Mouse (Mus musculus): ENCODE results near the gene Ing3. TPM values are rescaled to one million over a fixed set of nuclear protein-coding genes. Genes with fewer than 3 reads are reported as not detected.
A peak's percentile ranks its signal among the peaks of the same experiment; 100 is the strongest.

Gene Ing3
- polyA plus RNA-seq, 1 experiment from 2014 or later, result 32.9 TPM

- H3K27me3 ChIP-seq (replicated peaks), result no peaks in the 10 kb centered on the region
- H3K4me3 ChIP-seq, result no peak overlapping the region
- no peak overlapping the region for H3K9ac ChIP-seq
- 0 out of 2 replicates have a peak, but pooled peaks cover 5% of the 10 kb centered on the region for H3K4me1 ChIP-seq (replicated peaks)
- H3K27ac ChIP-seq (ENCODE audit: poor library complexity, severe bottlenecking), result no peak overlapping the region
- H3K4me2 ChIP-seq, result no peak overlapping the region
- no peak for ATAC-seq (ENCODE audit: insufficient number of reproducible peaks, low FRiP score)
- H3K9me3 ChIP-seq (replicated peaks), result no peaks in the 10 kb centered on the region
- no peaks in the 10 kb centered on the region for H3K36me3 ChIP-seq
- 88% methylated on average over 11 of the region's 11 CpGs for WGBS
Measured at GRCm38 (mm10) chr6:22010761-22011281, 61.5 kb downstream of the Ing3 start.

GRCm38 (mm10) chr6:22011546-22011945, 62.2 kb downstream of the Ing3 start:
- Histone ChIP-seq H3K36me3 (no peaks in the 10 kb centered on the region), H3K4me3 (no peak overlapping the region), H3K4me2 (no peak overlapping the region), H3K4me1 (replicated peaks) (0 out of 2 replicates have a peak, but pooled peaks cover 5% of the 10 kb centered on the region), H3K9me3 (replicated peaks) (no peaks in the 10 kb centered on the region), H3K27ac (ENCODE audit: poor library complexity, severe bottlenecking) (no peak overlapping the region), H3K27me3 (replicated peaks) (no peaks in the 10 kb centered on the region), H3K9ac (no peak overlapping the region)
- ATAC-seq (ENCODE audit: insufficient number of reproducible peaks, low FRiP score), result no peak
- 64% methylated on average over 2 of the region's 2 CpGs for WGBS

DNA sequence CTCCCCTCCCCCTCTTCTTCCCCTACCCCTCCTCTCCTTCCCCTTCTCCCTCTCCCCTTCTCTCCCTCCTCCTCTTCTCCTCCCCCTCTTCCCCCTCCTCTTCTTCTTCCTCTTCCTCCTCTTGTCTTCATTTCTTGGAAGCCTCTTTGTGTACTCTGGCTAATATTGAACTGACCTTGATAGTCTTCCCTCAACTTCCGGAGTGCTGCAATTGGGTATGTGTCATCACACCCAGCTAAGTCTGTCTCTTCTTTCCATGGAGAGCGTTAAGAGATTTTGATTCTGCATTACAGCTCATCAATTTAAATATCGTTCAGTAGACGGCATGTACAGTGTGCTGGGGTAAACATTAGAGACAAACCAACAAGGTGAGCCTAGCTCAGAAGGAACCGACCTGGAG, 62.7 kb downstream of the Ing3 start:
- Histone ChIP-seq H3K36me3 (no peaks in the 10 kb centered on the region), H3K27ac (ENCODE audit: poor library complexity, severe bottlenecking) (no peak overlapping the region), H3K9ac (no peak overlapping the region), H3K4me1 (replicated peaks) (0 out of 2 replicates have a peak, but pooled peaks cover 5% of the 10 kb centered on the region), H3K9me3 (replicated peaks) (no peaks in the 10 kb centered on the region), H3K27me3 (replicated peaks) (no peaks in the 10 kb centered on the region), H3K4me2 (no peak overlapping the region), H3K4me3 (no peak overlapping the region)
- 71% methylated on average over 5 of the region's 5 CpGs for WGBS
- no peak for ATAC-seq (ENCODE audit: insufficient number of reproducible peaks, low FRiP score)

DNA sequence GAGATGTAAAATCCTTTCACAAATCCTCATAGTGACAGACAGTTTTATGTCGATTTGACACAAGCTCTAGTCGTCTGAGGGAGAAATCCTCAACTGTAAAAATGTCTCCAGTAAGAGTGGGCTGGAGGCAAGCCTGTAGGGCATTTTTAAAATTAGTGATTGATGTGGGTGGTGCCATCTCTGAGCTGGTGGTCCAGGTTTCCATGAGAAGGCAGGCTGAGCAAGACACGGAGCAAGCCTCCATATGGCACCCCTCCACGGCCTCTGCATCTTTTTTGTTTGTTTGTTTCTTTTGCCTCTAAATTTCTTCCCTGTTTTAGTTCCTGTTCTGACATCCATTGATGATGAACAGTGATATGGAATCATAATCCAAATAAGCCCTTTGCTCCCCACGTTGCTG, 63.1 kb downstream of the Ing3 start:
- no peaks in the 10 kb centered on the region for H3K9me3 ChIP-seq (replicated peaks)
- no peak overlapping the region for H3K4me3 ChIP-seq
- no peaks in the 10 kb centered on the region for H3K27me3 ChIP-seq (replicated peaks)
- no peak overlapping the region for H3K4me2 ChIP-seq
- WGBS, result 70% methylated on average over 5 of the region's 5 CpGs
- no peak overlapping the region for H3K9ac ChIP-seq
- no peak for ATAC-seq (ENCODE audit: insufficient number of reproducible peaks, low FRiP score)
- no peak overlapping the region for H3K27ac ChIP-seq (ENCODE audit: poor library complexity, severe bottlenecking)
- H3K36me3 ChIP-seq, result no peaks in the 10 kb centered on the region
- 0 out of 2 replicates have a peak, but pooled peaks cover 5% of the 10 kb centered on the region for H3K4me1 ChIP-seq (replicated peaks)

DNA sequence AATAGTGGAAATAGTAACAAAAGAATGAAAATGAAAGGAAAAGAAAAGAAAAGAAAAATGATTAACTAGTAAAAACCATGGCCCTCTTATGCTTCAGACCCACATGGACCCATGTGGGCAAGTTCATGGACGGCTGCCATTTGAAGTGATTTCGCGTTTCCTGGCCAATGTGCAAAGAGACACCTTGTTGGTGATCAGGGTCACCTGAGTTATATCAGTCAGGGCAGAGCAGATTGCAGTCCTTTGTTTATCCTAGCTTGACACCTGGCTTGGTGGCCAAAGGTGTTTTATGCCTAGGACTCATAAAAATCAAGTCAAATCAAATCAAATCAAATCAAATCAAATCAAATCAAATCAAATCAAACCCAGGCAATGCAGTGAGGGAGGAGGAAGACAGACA, 64.0 kb downstream of the Ing3 start:
- Histone ChIP-seq H3K36me3 (no peaks in the 10 kb centered on the region), H3K9ac (no peak overlapping the region), H3K27ac (ENCODE audit: poor library complexity, severe bottlenecking) (no peak overlapping the region), H3K27me3 (replicated peaks) (no peaks in the 10 kb centered on the region), H3K4me1 (replicated peaks) (0 out of 2 replicates have a peak, but pooled peaks cover 5% of the 10 kb centered on the region), H3K4me2 (no peak overlapping the region), H3K4me3 (no peak overlapping the region), H3K9me3 (replicated peaks) (no peaks in the 10 kb centered on the region)
- no peak for ATAC-seq (ENCODE audit: insufficient number of reproducible peaks, low FRiP score)
- WGBS, result 92% methylated on average over 3 of the region's 3 CpGs

DNA sequence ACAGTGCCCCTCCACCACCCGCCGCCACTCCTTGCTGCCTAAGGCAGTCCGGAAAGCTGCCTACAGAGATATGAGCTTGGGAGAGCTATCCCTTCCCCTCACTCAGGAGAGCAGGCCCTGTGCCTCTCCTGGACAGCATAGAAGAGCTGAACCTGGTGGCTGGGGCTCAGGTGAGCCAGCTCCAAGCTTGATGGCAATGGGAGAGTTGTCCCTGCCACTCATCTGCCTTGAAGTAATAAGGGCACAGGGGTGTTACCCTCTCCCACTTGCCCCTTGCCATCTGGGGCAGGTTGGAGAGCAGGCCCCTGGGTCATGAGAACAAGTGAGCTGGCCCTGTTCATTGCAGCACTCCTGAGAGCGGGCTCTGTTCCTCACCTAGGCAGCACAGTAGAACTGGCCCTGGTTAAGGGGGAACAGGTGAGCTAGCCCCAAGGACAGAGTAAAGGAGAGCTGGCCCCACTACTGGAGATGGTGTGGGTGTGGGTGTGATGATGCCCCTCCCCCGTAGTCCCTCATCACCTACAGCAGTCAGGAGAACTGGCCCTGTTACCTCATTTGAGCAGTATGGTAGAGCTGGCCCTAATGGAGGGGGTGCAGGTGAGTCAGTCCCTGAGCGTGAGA, 65.0 kb downstream of the Ing3 start:
- H3K4me2 ChIP-seq, result no peak overlapping the region
- H3K4me1 ChIP-seq (replicated peaks), result peaks cover 11% of the 10 kb centered on the region
- H3K27me3 ChIP-seq (replicated peaks), result no peaks in the 10 kb centered on the region
- no peak overlapping the region for H3K9ac ChIP-seq
- no peaks in the 10 kb centered on the region for H3K36me3 ChIP-seq
- WGBS, result 78% methylated on average over 6 of the region's 6 CpGs
- no peak overlapping the region for H3K4me3 ChIP-seq
- no peaks in the 10 kb centered on the region for H3K9me3 ChIP-seq (replicated peaks)
- H3K27ac ChIP-seq (ENCODE audit: poor library complexity, severe bottlenecking), result no peak overlapping the region
- no peak for ATAC-seq (ENCODE audit: insufficient number of reproducible peaks, low FRiP score)

GRCm38 (mm10) chr6:22017631-22018030, 68.3 kb downstream of the Ing3 start:
- Histone ChIP-seq H3K4me3 (no peak overlapping the region), H3K4me2 (no peak overlapping the region), H3K9ac (no peak overlapping the region), H3K27me3 (replicated peaks) (no peaks in the 10 kb centered on the region), H3K27ac (ENCODE audit: poor library complexity, severe bottlenecking) (0 out of 2 replicates have a peak overlapping the region, but pooled peaks have one; percentile 18), H3K4me1 (replicated peaks) (peaks cover 11% of the 10 kb centered on the region), H3K36me3 (no peaks in the 10 kb centered on the region), H3K9me3 (replicated peaks) (no peaks in the 10 kb centered on the region)
- ATAC-seq (ENCODE audit: insufficient number of reproducible peaks, low FRiP score), result no peak
- WGBS, result 61% methylated on average over 7 of the region's 7 CpGs

GRCm38 (mm10) chr6:22018768-22019445, 69.5 kb downstream of the Ing3 start:
- 43% methylated on average over 8 of the region's 8 CpGs for WGBS
- Histone ChIP-seq H3K36me3 (no peaks in the 10 kb centered on the region), H3K4me1 (replicated peaks) (peaks cover 11% of the 10 kb centered on the region), H3K27ac (ENCODE audit: poor library complexity, severe bottlenecking) (no peak overlapping the region), H3K9me3 (replicated peaks) (no peaks in the 10 kb centered on the region), H3K4me3 (no peak overlapping the region), H3K9ac (no peak overlapping the region), H3K4me2 (no peak overlapping the region), H3K27me3 (replicated peaks) (no peaks in the 10 kb centered on the region)
- ATAC-seq (ENCODE audit: insufficient number of reproducible peaks, low FRiP score), result no peak

DNA sequence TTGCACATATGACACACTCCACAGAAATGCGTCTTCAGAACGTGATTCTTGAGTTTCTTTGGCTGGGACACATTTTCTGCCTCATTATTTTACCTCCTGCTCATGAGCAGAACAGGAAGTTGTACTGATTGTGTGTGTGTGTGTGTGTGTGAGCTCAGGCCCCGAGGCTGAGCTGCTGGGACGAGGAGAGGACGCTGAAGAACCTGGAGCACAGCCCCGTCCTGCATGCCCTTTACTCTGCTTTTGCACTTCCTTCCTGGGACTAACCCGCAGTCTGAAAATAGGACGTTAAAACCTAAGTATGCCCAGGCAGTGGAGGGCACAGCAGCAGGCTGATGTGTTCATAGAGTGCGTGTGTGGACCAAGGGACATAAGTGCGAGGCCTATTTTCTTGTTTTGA, 70.3 kb downstream of the Ing3 start:
- WGBS, result 42% methylated on average over 10 of the region's 10 CpGs
- no peaks in the 10 kb centered on the region for H3K9me3 ChIP-seq (replicated peaks)
- H3K36me3 ChIP-seq, result no peaks in the 10 kb centered on the region
- H3K27ac ChIP-seq (ENCODE audit: poor library complexity, severe bottlenecking), result no peak overlapping the region
- H3K27me3 ChIP-seq (replicated peaks), result no peaks in the 10 kb centered on the region
- H3K4me1 ChIP-seq (replicated peaks), result peaks cover 11% of the 10 kb centered on the region
- H3K4me3 ChIP-seq, result no peak overlapping the region
- ATAC-seq (ENCODE audit: insufficient number of reproducible peaks, low FRiP score), result no peak
- no peak overlapping the region for H3K4me2 ChIP-seq
- no peak overlapping the region for H3K9ac ChIP-seq

- Histone ChIP-seq H3K9ac (no peak overlapping the region), H3K9me3 (replicated peaks) (no peaks in the 10 kb centered on the region), H3K4me1 (replicated peaks) (peaks cover 16% of the 10 kb centered on the region), H3K36me3 (no peaks in the 10 kb centered on the region), H3K27me3 (replicated peaks) (no peaks in the 10 kb centered on the region), H3K4me2 (no peak overlapping the region), H3K27ac (ENCODE audit: poor library complexity, severe bottlenecking) (no peak overlapping the region), H3K4me3 (no peak overlapping the region)
- ATAC-seq (ENCODE audit: insufficient number of reproducible peaks, low FRiP score), result no peak
- 79% methylated on average over 5 of the region's 5 CpGs for WGBS
Measured at GRCm38 (mm10) chr6:22020696-22021095, 71.3 kb downstream of the Ing3 start.

GRCm38 (mm10) chr6:22021315-22021714, 71.9 kb downstream of the Ing3 start:
- no peak overlapping the region for H3K27ac ChIP-seq (ENCODE audit: poor library complexity, severe bottlenecking)
- no peak overlapping the region for H3K4me3 ChIP-seq
- H3K9ac ChIP-seq, result no peak overlapping the region
- H3K9me3 ChIP-seq (replicated peaks), result no peaks in the 10 kb centered on the region
- no peaks in the 10 kb centered on the region for H3K36me3 ChIP-seq
- no peak overlapping the region for H3K4me2 ChIP-seq
- 87% methylated on average over 3 of the region's 3 CpGs for WGBS
- H3K27me3 ChIP-seq (replicated peaks), result no peaks in the 10 kb centered on the region
- peaks cover 17% of the 10 kb centered on the region for H3K4me1 ChIP-seq (replicated peaks)
- ATAC-seq (ENCODE audit: insufficient number of reproducible peaks, low FRiP score), result no peak

Measured in heart, embryonic 12.5 days (tissue).